Mouse (Mus musculus) MEL (cell line): ENCODE measurements around the gene Dnah17. TPM values are rescaled to one million over a fixed set of nuclear protein-coding genes. Genes with fewer than 3 reads are reported as not detected.

Source experiments
- DNase-seq: peaks from one replicate; pipeline ENCODE4 v3.0.0; 2011; ENCODE audit warnings: low read depth, low spot score
- H3K27ac ChIP-seq: 2 replicates; pipeline ENCODE4 v1.5.1; 2012; ENCODE audit warnings: low read depth, mild to moderate bottlenecking, control low read depth, low read length, moderate library complexity; ENCODE audit not compliant: control insufficient read depth
- H3K27me3 ChIP-seq, 2 experiments: fragments of 150-350 bp in 1 of 2; sonication (generic) in 1 of 2; 2 replicates each; pipeline ENCODE4 v1.6.1; 2012; ENCODE audit warnings: low read length in 2 of 2, mild to moderate bottlenecking in 2 of 2, improper control_type of control experiment in 1 of 2, moderate library complexity in 1 of 2; ENCODE audit not compliant: insufficient read depth in 2 of 2, control insufficient read depth in 1 of 2
- H3K36me3 ChIP-seq, 2 experiments: 2 replicates each; pipeline ENCODE4 v1.6.1; 2012 to 2014; ENCODE audit warnings: low read length in 2 of 2, improper control_type of control experiment in 1 of 2, inconsistent platforms in 1 of 2, mild to moderate bottlenecking in 1 of 2; ENCODE audit not compliant: insufficient read depth in 2 of 2, control insufficient read depth in 1 of 2
- H3K4me1 ChIP-seq, 2 experiments: fragments of 150-350 bp in 1 of 2; sonication (generic) in 1 of 2; 2 replicates each; pipeline ENCODE4 v1.6.1; 2012; ENCODE audit warnings: low read length in 2 of 2, improper control_type of control experiment in 1 of 2, mild to moderate bottlenecking in 1 of 2; ENCODE audit not compliant: insufficient read depth in 2 of 2, control insufficient read depth in 1 of 2
- H3K4me3 ChIP-seq, 2 experiments: fragments of 150-350 bp in 1 of 2; sonication (generic) in 1 of 2; 2 replicates each; pipeline ENCODE4 v1.5.1; 2012; ENCODE audit warnings: low read depth in 2 of 2, low read length in 2 of 2, mild to moderate bottlenecking in 2 of 2, moderate library complexity in 2 of 2, control low read depth in 1 of 2, improper control_type of control experiment in 1 of 2; ENCODE audit not compliant: control insufficient read depth in 1 of 2, insufficient read depth in 1 of 2
- H3K79me2 ChIP-seq: 2 replicates; pipeline ENCODE4 v1.6.1; 2012; ENCODE audit warnings: mild to moderate bottlenecking, low read length, moderate library complexity; ENCODE audit not compliant: control insufficient read depth, poor library complexity, insufficient read depth
- H3K9ac ChIP-seq: 2 replicates; pipeline ENCODE4 v1.6.1; 2012; ENCODE audit warnings: low read depth, mild to moderate bottlenecking, control low read depth, low read length, moderate library complexity; ENCODE audit not compliant: control insufficient read depth, poor library complexity, severe bottlenecking
- H3K9me3 ChIP-seq: fragments of 150-350 bp; sonication (generic); replicated peaks from 2 replicates; pipeline ENCODE4 v1.6.1; 2012; ENCODE audit warnings: mild to moderate bottlenecking, low read length, improper control_type of control experiment, moderate library complexity; ENCODE audit not compliant: insufficient read depth
- CHD2 ChIP-seq: IDR thresholded peaks from 2 replicates; pipeline ENCODE4 v1.6.1; 2011; ENCODE audit warnings: low read length, improper control_type of control experiment
- CTCF ChIP-seq, 3 experiments: IDR thresholded peaks in 2 of 3; conservative IDR thresholded peaks in 1 of 3; 2 replicates each; pipeline ENCODE4 v1.5.1; 2011 to 2012; ENCODE audit warnings: low read length in 3 of 3, low read depth in 2 of 3, mild to moderate bottlenecking in 2 of 3, improper control_type of control experiment in 1 of 3, inconsistent platforms in 1 of 3, mixed read lengths in 1 of 3, moderate library complexity in 1 of 3; ENCODE audit not compliant: control insufficient read depth in 1 of 3, insufficient read depth in 1 of 3, poor library complexity in 1 of 3, severe bottlenecking in 1 of 3
- ELF1 ChIP-seq: IDR thresholded peaks from 2 replicates; pipeline ENCODE4 v1.6.1; 2014; ENCODE audit warnings: low read depth, mild to moderate bottlenecking, inconsistent platforms, low read length, improper control_type of control experiment, moderate library complexity
- EP300 ChIP-seq, 2 experiments: IDR thresholded peaks; 2 replicates each; pipeline ENCODE4 v1.6.1; 2011; ENCODE audit warnings: improper control_type of control experiment in 2 of 2, low read length in 2 of 2, low read depth in 1 of 2, mild to moderate bottlenecking in 1 of 2
- GATA1 ChIP-seq: IDR thresholded peaks from 2 replicates; pipeline ENCODE4 v1.6.1; 2011; ENCODE audit warnings: low read depth, low read length, improper control_type of control experiment
- JUND ChIP-seq: IDR thresholded peaks from 2 replicates; pipeline ENCODE4 v1.6.1; 2011; ENCODE audit warnings: low read depth, mild to moderate bottlenecking, improper control_type of control experiment, low read length
- KAT2A ChIP-seq: conservative IDR thresholded peaks from 2 replicates; pipeline ENCODE4 v1.6.1; 2012; ENCODE audit warnings: low read depth, low read length, improper control_type of control experiment, inconsistent platforms
- MAFK ChIP-seq: IDR thresholded peaks from 2 replicates; pipeline ENCODE4 v1.6.1; 2011; ENCODE audit warnings: low read depth, mild to moderate bottlenecking, low read length, improper control_type of control experiment, borderline replicate concordance
- MAZ ChIP-seq: IDR thresholded peaks from 2 replicates; pipeline ENCODE4 v1.6.1; 2012; ENCODE audit warnings: low read depth, mild to moderate bottlenecking, inconsistent platforms, low read length, improper control_type of control experiment
- MEF2A ChIP-seq: IDR thresholded peaks from 2 replicates; pipeline ENCODE4 v1.6.1; 2014; ENCODE audit warnings: low read depth, mild to moderate bottlenecking, inconsistent platforms, low read length, improper control_type of control experiment; ENCODE audit not compliant: poor library complexity, insufficient replicate concordance, severe bottlenecking; ENCODE audit errors: extremely low read depth
- MYB ChIP-seq: IDR thresholded peaks from 2 replicates; pipeline ENCODE4 v1.6.1; 2011; ENCODE audit warnings: mild to moderate bottlenecking, low read depth, low read length, improper control_type of control experiment
- MYC ChIP-seq: IDR thresholded peaks from 2 replicates; pipeline ENCODE4 v1.6.1; 2011; ENCODE audit warnings: low read depth, mild to moderate bottlenecking, low read length, improper control_type of control experiment, moderate library complexity
- NELFE ChIP-seq: IDR thresholded peaks from 2 replicates; pipeline ENCODE4 v1.6.1; 2011; ENCODE audit warnings: low read depth, low read length, improper control_type of control experiment
- NRF1 ChIP-seq: IDR thresholded peaks from 2 replicates; pipeline ENCODE4 v1.6.1; 2014; ENCODE audit warnings: low read depth, mild to moderate bottlenecking, inconsistent platforms, low read length, improper control_type of control experiment, moderate library complexity; ENCODE audit not compliant: poor library complexity, insufficient read depth, severe bottlenecking
- POLR2A ChIP-seq, 2 experiments: IDR thresholded peaks; 2 replicates each; pipeline ENCODE4 v1.6.1; 2011 to 2012; ENCODE audit warnings: low read length in 2 of 2, mild to moderate bottlenecking in 2 of 2, control low read depth in 1 of 2, improper control_type of control experiment in 1 of 2, low read depth in 1 of 2, moderate library complexity in 1 of 2; ENCODE audit not compliant: control insufficient read depth in 1 of 2, insufficient read depth in 1 of 2, poor library complexity in 1 of 2
- RAD21 ChIP-seq: IDR thresholded peaks from 2 replicates; pipeline ENCODE4 v1.6.1; 2011; ENCODE audit warnings: mild to moderate bottlenecking, low read depth, low read length, improper control_type of control experiment
- SMC3 ChIP-seq: IDR thresholded peaks from 2 replicates; pipeline ENCODE4 v1.6.1; 2011; ENCODE audit warnings: low read depth, low read length, improper control_type of control experiment
- TAL1 ChIP-seq: IDR thresholded peaks from 2 replicates; pipeline ENCODE4 v1.6.1; 2012; ENCODE audit warnings: mild to moderate bottlenecking, inconsistent platforms, low read length, moderate library complexity, mixed read lengths
- UBTF ChIP-seq: IDR thresholded peaks from 2 replicates; pipeline ENCODE4 v1.6.1; 2012; ENCODE audit warnings: low read depth, mild to moderate bottlenecking, inconsistent platforms, low read length, improper control_type of control experiment, moderate library complexity, borderline replicate concordance; ENCODE audit not compliant: insufficient read depth
- ZMIZ1 ChIP-seq: IDR thresholded peaks from 2 replicates; pipeline ENCODE4 v1.6.1; 2012; ENCODE audit warnings: low read depth, mild to moderate bottlenecking, inconsistent platforms, low read length, improper control_type of control experiment, moderate library complexity
- polyA plus RNA-seq, 2 experiments: library from polyadenylated mRNA; stranded (reverse) in 1 of 2; unstranded in 1 of 2; fragments of >175 nt in 1 of 2; fragments of >200 nt in 1 of 2; gene quantifications; 2 replicates each; pipeline versions ENCODE4 v1.2.1 to v1.2.4; 2012; ENCODE audit warnings: low replicate concordance in 2 of 2, low read depth in 1 of 2; ENCODE audit not compliant: insufficient read length in 2 of 2, insufficient read depth in 1 of 2, missing spikeins in 1 of 2
- total RNA-seq: library from RNA; depleted of rRNA; stranded (reverse); fragments of 300-350 nt; gene quantifications from 2 replicates; pipeline ENCODE4 v1.2.3, GENCODE M21; 2012

The Dnah17 gene
- total and polyA plus RNA-seq, 3 experiments: 0.04 to 0.21 TPM; not detected in 1

GRCm38 (mm10) chr11:117975211-117975967 is 155.0 kb downstream of the Dnah17 start:
- H3K9me3 ChIP-seq: no peaks in the 10 kb centered on the region
- no peak overlapping the region for H3K9ac ChIP-seq
- no peaks in the 10 kb centered on the region for H3K4me1 ChIP-seq
- TF ChIP-seq MAZ (no peak), TAL1 (no peak), GATA1 (no peak), CTCF (IDR thresholded peaks at IDR 0.05 in 2 of 3, conservative IDR thresholded peaks at IDR 0.05 in 1 of 3; ENCODE audit: control insufficient read depth in 1 of 3, insufficient read depth in 1 of 3, low read depth in 2 of 3, low read length in 3 of 3, poor library complexity in 1 of 3, severe bottlenecking in 1 of 3) (no peak), JUND (no peak), MEF2A (no peak), RAD21 (no peak), CHD2 (no peak), MYB (no peak)
- H3K27me3 ChIP-seq: peaks cover 51 to 66% of the 10 kb centered on the region in 2 experiments
- no peaks in the 10 kb centered on the region for H3K79me2 ChIP-seq
- H3K4me3 ChIP-seq: no peak overlapping the region
- no peak for DNase-seq
- no peaks in the 10 kb centered on the region for H3K36me3 ChIP-seq
- H3K27ac ChIP-seq: no peak overlapping the region

GRCm38 (mm10) chr11:117974327-117975125 is 155.9 kb downstream of the Dnah17 start:
- Histone ChIP-seq H3K9me3 (no peaks in the 10 kb centered on the region), H3K4me3 (no peak overlapping the region), H3K9ac (no peak overlapping the region), H3K27me3 (peaks cover 46 to 62% of the 10 kb centered on the region in 2 experiments), H3K36me3 (no peaks in the 10 kb centered on the region), H3K27ac (no peak overlapping the region), H3K79me2 (no peaks in the 10 kb centered on the region), H3K4me1 (no peaks in the 10 kb centered on the region)
- TF ChIP-seq SMC3 (no peak), MYC (no peak), NELFE (no peak), NRF1 (no peak), MYB (no peak), MAFK (no peak), ZMIZ1 (no peak), ELF1 (no peak), KAT2A (no peak), POLR2A (IDR thresholded peaks at IDR 0.05; ENCODE audit: control insufficient read depth in 1 of 2, insufficient read depth in 1 of 2, low read depth in 1 of 2, low read length in 2 of 2, poor library complexity in 1 of 2) (no peak), UBTF (no peak), EP300 (IDR thresholded peaks at IDR 0.05; ENCODE audit: low read depth in 1 of 2, low read length in 2 of 2) (no peak), RAD21 (no peak)
- DNase-seq: no peak
